Mouse (Mus musculus): ENCODE measurements around the gene Chn1.

DNA sequence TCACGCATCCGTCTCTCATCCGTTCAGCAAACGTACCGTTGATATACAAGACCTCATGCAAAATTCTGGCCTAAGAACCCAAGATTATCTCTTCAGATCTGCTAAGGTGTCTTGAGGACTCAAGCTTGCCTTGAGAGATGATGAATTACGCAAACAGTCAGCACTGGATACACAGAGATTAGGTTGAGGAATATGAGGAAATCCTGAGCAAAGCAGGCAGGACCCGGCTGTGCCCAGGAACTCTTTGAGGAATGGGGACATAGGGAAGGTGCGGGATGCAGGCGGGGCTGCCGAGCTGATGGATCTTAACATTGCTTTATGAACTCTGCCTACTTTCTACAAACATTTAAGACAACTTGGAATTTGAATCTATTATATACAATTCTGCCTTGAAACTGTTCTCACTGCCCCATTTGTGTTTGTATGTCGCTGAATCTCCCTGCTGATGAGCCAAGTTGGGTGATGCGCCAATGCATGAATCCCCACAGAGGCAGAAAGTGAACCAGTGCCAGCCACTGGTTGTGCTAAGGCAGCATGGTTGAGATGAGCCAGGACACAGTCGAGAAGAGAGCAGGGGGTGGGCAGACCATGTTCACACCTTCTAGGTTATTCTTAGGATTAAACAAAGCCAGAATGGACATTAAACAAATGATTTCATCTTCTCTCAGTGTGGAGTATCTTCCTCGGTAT is 5.3 kb upstream of the Chn1 start:
- no peak for TF ChIP-seq CTCF (IDR thresholded peaks at IDR 0.05; ENCODE audit: borderline replicate concordance, extremely low read depth, insufficient read depth, insufficient read length)
- no peak for TF ChIP-seq POLR2A (IDR thresholded peaks at IDR 0.05; ENCODE audit: borderline replicate concordance, extremely low read depth, insufficient read depth, insufficient read length, poor library complexity, severe bottlenecking)
